Mouse (Mus musculus) CD8-positive naive resting alpha-beta T cell, adult 2 months (primary cell): ENCODE measurements around the gene Gm10272.
"Not testable (repeated sequence)": the region's sequence is repeated elsewhere in the genome, so short reads cannot be mapped to it uniquely, and the experiment has no call there.

Experiments used
- DNase-seq, 2 experiments: peaks; one replicate each; pipeline ENCODE4 v3.0.0; 2022; ENCODE audit warnings: low read depth in 2 of 2, low spot score in 2 of 2

Gm10272 gene

GRCm38 (mm10) chr10:77706326-77706725, at the start of gene Gm10272:
Gene Gm10272 (plus strand): TSS chr10:77706626.
- no peak for DNase-seq

DNA sequence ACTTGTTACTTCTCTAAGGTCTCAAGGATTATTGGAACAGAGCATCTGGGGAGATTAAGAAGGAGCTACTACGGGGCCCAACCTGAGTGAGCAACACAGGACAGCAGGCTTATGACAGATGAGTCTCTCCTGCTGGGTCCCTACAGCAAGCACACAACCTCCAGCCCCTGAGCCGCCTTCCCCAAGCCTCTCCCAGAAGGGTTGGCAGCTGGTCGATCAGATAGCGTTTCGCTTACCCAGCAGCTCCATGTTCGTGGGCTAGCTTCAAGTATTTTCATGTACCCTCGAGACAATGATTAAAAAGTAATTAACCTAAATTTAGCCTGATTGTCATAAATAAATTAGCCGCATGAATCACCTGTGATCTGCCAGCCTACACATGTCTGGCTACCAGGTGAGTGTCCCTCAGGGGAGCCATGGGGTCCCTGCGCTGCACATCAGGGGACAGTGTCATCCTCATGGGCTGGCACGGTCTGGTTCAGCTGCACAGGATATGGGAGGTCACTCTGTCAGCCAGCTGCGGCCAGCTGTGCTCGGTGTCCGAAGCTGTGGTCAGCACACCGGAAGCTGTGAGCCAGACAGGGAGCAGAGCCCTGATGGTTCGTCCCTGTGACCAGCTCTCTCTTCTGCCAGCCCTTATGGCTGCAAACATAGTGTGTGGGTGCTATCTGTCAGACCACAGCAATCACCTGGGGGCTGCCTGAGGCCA, 48.0 kb upstream of the Gm10272 start:
- no peak for DNase-seq

DNA sequence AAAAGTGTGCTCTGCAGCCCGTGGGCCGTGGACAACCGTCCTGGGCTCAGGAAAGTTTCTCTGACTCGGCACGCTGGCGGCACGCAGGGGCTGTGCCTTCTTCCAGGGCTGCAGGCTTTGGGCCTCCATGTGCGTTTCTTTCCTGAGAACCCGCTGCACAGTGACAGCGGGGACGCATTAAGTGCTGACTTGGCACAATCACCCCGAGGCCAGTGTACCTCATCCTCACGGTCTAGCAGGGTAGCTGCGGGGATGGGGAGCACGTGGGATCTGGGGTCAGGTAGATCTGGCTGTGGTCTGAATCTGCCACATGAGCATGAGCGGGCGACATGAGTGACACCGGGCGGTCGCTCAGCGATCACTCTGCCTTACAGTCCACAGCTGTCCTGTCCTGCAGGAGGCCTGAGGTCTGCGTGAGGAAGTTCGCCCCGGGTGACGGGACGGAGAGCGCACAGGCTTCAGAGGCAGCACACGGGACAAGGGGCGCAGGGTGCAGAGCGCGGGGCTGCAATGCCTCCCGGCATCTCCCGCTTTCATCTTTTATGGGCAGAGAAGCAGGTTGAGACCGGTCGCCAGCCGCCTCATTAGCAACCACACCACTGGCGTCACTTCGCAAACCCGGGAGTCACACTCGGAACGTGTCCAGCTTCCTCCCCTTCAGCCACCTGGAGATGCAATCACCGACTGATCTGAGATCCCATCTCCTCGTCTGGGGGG, 42.3 kb upstream of the Gm10272 start:
- DNase-seq: no peak

- no peak for DNase-seq
Observed at GRCm38 (mm10) chr10:77666342-77666741, 40.1 kb upstream of the Gm10272 start.

DNA sequence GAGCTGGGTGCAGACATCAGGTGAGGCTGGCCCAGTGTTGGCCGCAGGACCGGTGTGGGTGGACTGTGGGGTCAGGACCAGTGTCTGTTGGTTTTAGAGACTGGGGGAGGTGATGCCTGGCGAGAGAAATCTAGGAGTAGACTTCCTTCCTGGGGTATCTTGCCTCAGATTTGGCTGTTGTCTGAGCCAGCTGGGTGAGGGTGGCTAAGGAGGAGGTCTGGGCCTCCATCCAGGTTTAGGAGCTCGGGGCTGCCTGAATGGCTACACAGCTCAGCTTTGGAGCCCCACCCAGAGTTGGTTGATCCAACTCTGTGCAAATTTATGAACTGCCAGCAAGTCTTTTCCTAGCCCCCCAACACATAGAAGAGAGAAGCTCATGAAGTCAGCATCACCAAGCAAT, 39.0 kb upstream of the Gm10272 start:
- DNase-seq: no peak

DNA sequence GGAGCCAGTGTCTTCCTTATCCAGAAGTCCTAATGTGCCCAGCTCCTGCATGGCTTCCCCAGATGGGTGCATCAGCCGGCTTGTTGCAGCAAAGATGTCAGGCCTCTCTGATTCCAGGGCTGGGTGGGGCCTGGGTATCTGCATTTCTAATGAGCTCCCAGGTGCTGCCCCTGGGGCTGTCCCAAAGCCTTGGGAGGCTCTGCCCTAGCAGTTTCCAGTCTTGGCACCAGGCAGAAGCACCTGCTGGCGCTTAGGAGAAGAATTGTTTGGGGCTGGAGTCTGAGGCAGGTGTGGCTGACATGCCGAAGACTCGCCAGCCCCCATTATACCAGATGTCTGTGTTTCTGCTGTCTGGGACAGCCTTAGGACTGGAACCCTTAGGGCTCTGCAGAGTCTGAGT, 35.7 kb upstream of the Gm10272 start:
- DNase-seq: no peak

- no peak for DNase-seq
Observed at GRCm38 (mm10) chr10:77671519-77671918, 34.9 kb upstream of the Gm10272 start.

GRCm38 (mm10) chr10:77673765-77674164, 32.7 kb upstream of the Gm10272 start:
- DNase-seq: peak in 1 of 2 experiments; percentile 9

DNA sequence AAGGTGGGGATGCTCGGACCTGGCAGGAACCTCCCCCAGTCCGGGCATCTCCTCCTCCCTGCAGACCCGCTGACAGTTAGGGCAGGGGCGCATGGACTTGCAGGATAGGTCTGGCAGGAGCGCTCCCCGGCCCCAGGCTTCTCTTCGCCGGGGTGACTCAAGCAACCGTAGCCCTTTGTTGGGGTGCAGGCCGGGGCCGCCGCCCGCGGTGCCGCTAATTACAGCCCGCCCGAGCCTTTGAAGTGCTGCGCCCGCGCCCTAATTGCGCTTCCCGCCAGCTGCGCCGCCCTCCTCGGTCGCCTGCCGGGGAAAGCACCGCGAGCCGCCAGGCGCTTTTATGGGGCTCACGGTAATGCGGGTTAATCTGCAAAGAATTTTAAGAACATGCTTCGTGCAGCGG, 28.9 kb upstream of the Gm10272 start:
- DNase-seq: no peak

GRCm38 (mm10) chr10:77682994-77683393, 23.4 kb upstream of the Gm10272 start:
- no peak for DNase-seq

- DNase-seq: no peak
Observed at GRCm38 (mm10) chr10:77684181-77684580, 22.2 kb upstream of the Gm10272 start.

DNA sequence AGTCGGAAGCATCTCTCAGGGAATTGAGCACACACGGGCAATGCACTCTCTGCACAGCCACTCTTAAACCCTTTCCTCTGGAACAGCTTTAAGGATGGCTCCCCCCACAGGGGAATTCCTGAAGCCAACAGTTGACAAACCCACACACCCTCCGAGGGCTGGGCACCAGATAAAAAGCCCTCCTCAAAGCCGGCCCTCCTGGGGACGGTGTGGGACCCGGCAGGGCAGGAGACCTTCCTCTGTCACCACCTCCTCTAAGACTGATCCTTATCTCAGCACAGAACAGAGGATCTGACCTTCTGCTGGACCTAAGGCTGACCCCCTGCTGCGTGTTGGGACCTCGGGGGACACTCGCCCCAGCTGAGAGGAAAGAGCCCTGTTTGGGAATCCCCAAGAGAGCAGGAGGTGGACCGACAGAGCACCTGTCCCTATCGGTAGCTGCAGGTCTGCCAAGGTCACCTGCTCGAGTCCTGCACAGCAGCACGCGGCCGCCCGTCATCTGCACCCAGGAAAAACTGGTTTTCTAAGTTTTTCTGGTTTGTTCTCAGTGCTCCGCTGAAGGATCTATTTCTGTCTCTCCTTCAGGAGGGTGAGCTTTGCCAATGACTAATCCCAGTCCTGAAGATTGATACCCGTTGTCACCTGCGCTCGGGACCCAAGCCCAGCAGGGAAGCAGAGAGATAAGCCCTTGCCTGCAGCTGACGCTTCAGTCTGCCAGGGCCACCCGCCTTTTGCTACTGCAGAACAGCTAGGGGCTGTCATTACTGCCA, 20.3 kb upstream of the Gm10272 start, which contains the start of gene Tspear:
TSS of gene Tspear (plus strand) at position 675 of the 770 bp plus-strand sequence.
- no peak for DNase-seq

DNA sequence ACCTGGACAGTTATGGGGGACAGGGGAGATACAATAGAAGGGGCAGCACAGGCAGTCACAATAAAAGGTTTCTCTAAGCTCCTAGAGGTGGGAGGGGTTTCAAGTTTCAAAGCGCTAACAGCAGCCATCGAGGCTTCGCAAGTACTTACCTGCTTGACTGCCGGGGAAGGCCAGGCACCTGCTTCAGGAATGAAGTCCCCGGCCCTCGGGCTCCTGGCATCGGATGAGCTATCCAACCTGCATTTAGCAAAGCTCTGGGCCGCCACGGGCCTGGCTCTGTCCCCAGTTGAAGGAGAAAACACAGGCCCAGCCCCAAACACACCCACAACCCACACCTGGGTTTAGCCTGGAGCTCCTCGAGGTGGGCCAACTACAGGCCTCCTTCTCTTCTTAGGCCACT, 19.4 kb upstream of the Gm10272 start:
- DNase-seq: no peak

DNA sequence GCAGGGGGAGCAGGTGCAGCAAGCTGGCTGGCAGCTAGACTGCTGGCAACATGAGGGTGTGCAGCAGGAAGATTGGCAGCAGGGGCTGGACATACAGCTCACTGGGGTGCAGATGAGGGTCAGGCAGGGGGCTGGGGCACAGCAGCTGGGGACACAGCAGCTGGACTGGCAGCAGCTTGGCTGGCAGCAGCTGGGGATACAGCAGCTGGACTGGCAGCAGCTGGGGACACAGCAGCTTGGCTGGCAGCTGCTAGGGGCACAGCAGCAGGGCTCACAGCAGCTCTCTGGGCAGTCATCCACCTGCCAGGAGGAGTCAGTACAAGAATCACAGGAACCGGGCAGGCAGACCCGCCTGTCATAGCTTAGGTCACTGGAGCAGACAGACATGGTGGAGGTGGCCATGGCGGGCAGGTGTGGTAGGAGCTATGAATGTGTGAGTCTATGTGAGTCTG, 16.0 kb upstream of the Gm10272 start, which contains the start of gene Gm19402:
TSS of gene Gm19402 (minus strand) at position 402 of the 452 bp plus-strand sequence.
- not testable (repeated sequence) for DNase-seq

GRCm38 (mm10) chr10:77697133-77697532, 9.3 kb upstream of the Gm10272 start, which contains the start of gene Gm9508:
Gene Gm9508 (minus strand): TSS chr10:77697233.
- no peak for DNase-seq

DNA sequence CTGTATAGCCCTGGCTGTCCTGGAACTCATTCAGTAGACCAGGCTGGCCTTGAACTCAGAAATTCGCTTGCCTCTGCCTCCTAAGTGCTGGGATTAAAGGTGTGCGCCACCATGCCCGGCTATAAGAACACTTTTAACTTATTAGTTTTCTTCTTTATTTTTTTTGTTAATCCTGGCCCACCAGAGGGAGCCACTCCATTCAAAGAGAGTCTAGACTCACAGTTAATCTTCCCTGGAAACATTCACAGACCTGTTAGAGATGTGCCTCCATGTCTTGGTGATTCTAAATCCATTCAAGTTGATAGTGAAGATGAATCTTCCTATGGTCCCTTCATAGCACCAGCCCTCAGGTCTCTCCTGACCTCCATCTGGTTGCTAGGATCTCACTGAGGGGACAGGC, 3.4 kb downstream of the Gm10272 start:
- no peak for DNase-seq

DNA sequence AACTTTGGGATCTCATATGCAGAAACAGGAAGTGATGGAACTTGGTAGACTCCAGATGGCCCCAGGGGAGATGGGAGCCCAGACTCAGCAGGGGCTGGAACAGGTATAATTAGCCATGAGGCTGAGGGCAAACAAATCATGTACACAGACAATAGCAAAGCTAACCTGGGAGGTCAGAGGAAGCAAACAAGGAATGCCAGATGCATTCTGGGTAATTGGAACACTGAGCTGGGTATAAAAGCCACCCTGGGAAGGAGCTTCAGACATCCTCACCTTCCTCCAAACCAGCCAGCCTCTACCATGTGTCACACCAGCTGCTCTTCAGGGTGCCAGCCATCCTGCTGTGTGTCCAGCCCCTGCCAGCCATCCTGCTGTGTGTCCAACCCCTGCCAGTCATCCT, 4.7 kb downstream of the Gm10272 start, which contains the start of gene Gm10024:
TSS of gene Gm10024 (plus strand) at position 301 of the 400 bp plus-strand sequence.
- DNase-seq: not testable (repeated sequence)

GRCm38 (mm10) chr10:77713734-77714133, 7.3 kb downstream of the Gm10272 start:
- no peak for DNase-seq

DNA sequence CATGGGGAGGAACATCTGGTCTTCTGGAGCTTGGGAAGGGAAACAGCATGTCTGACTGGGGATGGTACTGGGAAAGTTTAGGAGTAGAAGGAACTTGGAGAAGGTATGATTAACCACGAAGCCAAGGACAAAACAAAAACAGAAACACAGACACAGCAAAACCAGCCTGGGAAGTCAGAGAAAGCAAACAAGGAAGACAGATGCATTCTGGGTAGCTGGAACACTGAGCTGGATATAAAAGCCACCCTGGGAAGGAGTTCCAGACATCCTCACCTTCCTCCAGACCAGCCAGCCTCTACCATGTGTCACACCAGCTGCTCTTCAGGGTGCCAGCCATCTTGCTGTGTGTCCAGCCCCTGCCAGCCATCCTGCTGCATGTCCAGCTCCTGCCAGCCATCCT, 9.1 kb downstream of the Gm10272 start, which contains the start of gene Gm10142:
TSS of gene Gm10142 (plus strand) at position 301 of the 400 bp plus-strand sequence.
- DNase-seq: no peak

DNA sequence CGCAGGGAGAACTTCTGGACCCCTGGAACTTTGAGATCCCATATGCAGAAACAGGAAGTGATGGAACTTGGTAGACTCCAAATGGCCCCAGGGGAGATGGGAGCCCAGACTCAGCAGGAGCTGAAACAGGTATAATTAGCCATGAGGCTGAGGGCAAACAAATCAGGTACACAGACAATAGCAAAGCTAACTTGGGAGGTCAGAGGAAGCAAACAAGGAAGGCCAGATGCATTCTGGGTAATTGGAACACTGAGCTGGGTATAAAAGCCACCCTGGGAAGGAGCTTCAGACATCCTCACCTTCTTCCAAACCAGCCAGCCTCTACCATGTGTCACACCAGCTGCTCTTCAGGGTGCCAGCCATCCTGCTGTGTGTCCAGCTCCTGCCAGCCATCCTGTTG, 13.9 kb downstream of the Gm10272 start, which contains the start of gene Krtap12-1:
TSS of gene Krtap12-1 (plus strand) at position 301 of the 400 bp plus-strand sequence.
- DNase-seq: not testable (repeated sequence)

- no peak for DNase-seq
Observed at GRCm38 (mm10) chr10:77724855-77725254, 18.4 kb downstream of the Gm10272 start.
